Mouse (Mus musculus): ENCODE data around the gene Rmi1.
"Not testable (repeated sequence)": the region's sequence is repeated elsewhere in the genome, so short reads cannot be mapped to it uniquely, and the experiment has no call there.

Rmi1 gene

GRCm38 (mm10) chr13:58401135-58402002 lies 679 bp upstream of the Rmi1 start:
- DNase-seq (ENCODE audit: low spot score in 2 of 2), result peak in 1 of 2 experiments; percentile 63

- DNase-seq (ENCODE audit: low spot score in 2 of 2), result no peak
These were observed 679 bp downstream of the Rmi1 start for GRCm38 (mm10) chr13:58402744-58403110.

GRCm38 (mm10) chr13:58403243-58403642 lies 1.2 kb downstream of the Rmi1 start, which contains the start of gene Hnrnpk:
TSS of gene Hnrnpk (minus strand) at chr13:58403343.
- peak in 1 of 2 experiments; percentile 21 for DNase-seq (ENCODE audit: low spot score in 2 of 2)

GRCm38 (mm10) chr13:58411073-58411472 lies 9.0 kb downstream of the Rmi1 start:
- no peak for DNase-seq (ENCODE audit: low spot score in 2 of 2)

- no peak for DNase-seq (ENCODE audit: low spot score in 2 of 2)
These were observed 13.3 kb downstream of the Rmi1 start for GRCm38 (mm10) chr13:58415374-58415773.

GRCm38 (mm10) chr13:58415838-58416237 lies 13.8 kb downstream of the Rmi1 start:
- DNase-seq (ENCODE audit: low spot score in 2 of 2), result no peak

- no peak for DNase-seq (ENCODE audit: low spot score in 2 of 2)
These were observed 16.6 kb downstream of the Rmi1 start for GRCm38 (mm10) chr13:58418656-58419055.

GRCm38 (mm10) chr13:58419266-58419665 lies 17.2 kb downstream of the Rmi1 start:
- no peak for DNase-seq (ENCODE audit: low spot score in 2 of 2)

GRCm38 (mm10) chr13:58421026-58421425 lies 19.0 kb downstream of the Rmi1 start:
- no peak for DNase-seq (ENCODE audit: low spot score in 2 of 2)

GRCm38 (mm10) chr13:58422242-58422641 lies 20.2 kb downstream of the Rmi1 start:
- no peak for DNase-seq (ENCODE audit: low spot score in 2 of 2)

- no peak for DNase-seq (ENCODE audit: low spot score in 2 of 2)
These were observed 21.1 kb downstream of the Rmi1 start for GRCm38 (mm10) chr13:58423061-58423660.

GRCm38 (mm10) chr13:58439716-58440115 lies 37.7 kb downstream of the Rmi1 start:
- DNase-seq (ENCODE audit: low spot score in 2 of 2), result no peak

GRCm38 (mm10) chr13:58443326-58443725 lies 41.3 kb downstream of the Rmi1 start:
- DNase-seq (ENCODE audit: low spot score in 2 of 2), result no peak

GRCm38 (mm10) chr13:58443787-58444186 lies 41.7 kb downstream of the Rmi1 start:
- no peak for DNase-seq (ENCODE audit: low spot score in 2 of 2)

GRCm38 (mm10) chr13:58446541-58446940 lies 44.5 kb downstream of the Rmi1 start:
- no peak for DNase-seq (ENCODE audit: low spot score in 2 of 2)

GRCm38 (mm10) chr13:58450459-58451182 lies 48.6 kb downstream of the Rmi1 start:
- DNase-seq (ENCODE audit: low spot score in 2 of 2), result no peak

GRCm38 (mm10) chr13:58452246-58452645 lies 50.2 kb downstream of the Rmi1 start:
- no peak for DNase-seq (ENCODE audit: low spot score in 2 of 2)

- no peak for DNase-seq (ENCODE audit: low spot score in 2 of 2)
These were observed 50.8 kb downstream of the Rmi1 start for GRCm38 (mm10) chr13:58452651-58453413.

- DNase-seq (ENCODE audit: low spot score in 2 of 2), result no peak
These were observed 51.5 kb downstream of the Rmi1 start for GRCm38 (mm10) chr13:58453541-58453940.

- DNase-seq (ENCODE audit: low spot score in 2 of 2), result no peak
These were observed 54.5 kb downstream of the Rmi1 start for GRCm38 (mm10) chr13:58456547-58456946.

- DNase-seq (ENCODE audit: low spot score in 2 of 2), result not testable (repeated sequence)
These were observed 56.8 kb downstream of the Rmi1 start for GRCm38 (mm10) chr13:58458811-58459210.

Data from frontal cortex, postnatal 14 days (tissue).